Comparison of ENCODE assay signal across 28 mouse cellular contexts in the genomic region with DNA sequence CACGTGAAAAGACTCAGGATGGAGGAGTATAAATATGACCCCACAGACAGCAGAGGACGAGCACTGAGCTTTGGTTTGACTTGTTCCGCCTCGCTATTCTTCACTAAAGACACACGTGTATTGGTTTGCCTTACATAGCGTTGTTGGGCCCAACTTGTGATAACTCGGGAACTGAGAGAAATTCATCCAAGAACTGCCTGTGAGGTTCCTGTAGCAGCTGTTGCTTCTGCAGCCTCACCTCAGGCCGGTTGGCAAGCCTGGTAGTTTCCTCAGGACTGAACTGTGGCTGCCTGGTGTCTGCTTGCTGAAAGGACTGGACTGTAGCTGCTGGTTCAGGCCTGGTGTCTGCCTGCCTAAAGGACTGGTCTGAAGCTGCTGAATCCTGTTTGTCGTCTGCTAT. TPM values are rescaled to one million over a fixed set of nuclear protein-coding genes. Genes with fewer than 3 reads are reported as not detected.
DNase-seq lines count a peak whose midpoint lies in the region; ATAC-seq and TF ChIP-seq lines count a peak whose summit lies in the region.
"Had no signal": no experiment of that assay in that cellular context is flagged by ENCODE, and none has a peak within 500 bp of the region (broad histone marks: within the 10 kb centered on the region; RNA-seq: fewer than 3 reads in every experiment).

No protein-coding gene starts in this region.

- ATAC-seq in liver, postnatal 0 days: no peak
- ATAC-seq: activated CD4-positive, CD25-positive, alpha-beta regulatory T cell, adult 4 months; CD4-positive, CD25-positive, alpha-beta regulatory T cell, adult 4 months; Patski had no signal

- no peaks in the 10 kb centered on the region for H3K36me3 ChIP-seq in heart, embryonic 10.5 days
- H3K36me3 ChIP-seq in liver, postnatal 0 days (replicated peaks; ENCODE audit: insufficient read depth, low read length): no peaks in the 10 kb centered on the region
- H3K36me3 ChIP-seq: G1E had no signal

- H3K4me3 ChIP-seq in heart, embryonic 10.5 days: no peak overlapping the region
- no peak overlapping the region for H3K4me3 ChIP-seq in liver, postnatal 0 days (ENCODE audit: low read depth, low read length)

- TF ChIP-seq EP300 in liver, postnatal 0 days (IDR thresholded peaks at IDR 0.05; ENCODE audit: low read depth): no peak

- TF ChIP-seq CTCF in liver, postnatal 0 days (IDR thresholded peaks at IDR 0.05; ENCODE audit: low read depth): no peak

- no peaks in the 10 kb centered on the region for H3K9me3 ChIP-seq in heart, embryonic 10.5 days
- no peaks in the 10 kb centered on the region for H3K9me3 ChIP-seq in liver, postnatal 0 days (ENCODE audit: low read length)
- H3K9me3 ChIP-seq: G1E had no signal

- H3K4me2 ChIP-seq in liver, postnatal 0 days (ENCODE audit: low read depth, low read length): no peak overlapping the region

- intact Hi-C loops in heart, postnatal 14 days (cut with DNase I): no loop called here
- intact Hi-C loops in heart, postnatal 25 days (cut with DNase I): no loop called here

- H3K9ac ChIP-seq in liver, postnatal 0 days (replicated peaks): no peak overlapping the region

- DNase-seq in heart, adult 11 months: peak; percentile 72
- DNase-seq in heart, postnatal 14 days: no peak
- DNase-seq in heart, embryonic 10.5 days (ENCODE audit: low spot score): peak; percentile 58
- no peak for DNase-seq in heart, postnatal 25 days (ENCODE audit: low spot score)
- DNase-seq in liver, postnatal 0 days: peak; percentile 8
- DNase-seq in liver: no peak
- DNase-seq in ES-CJ7 (ENCODE audit: low read depth, low spot score): peak; percentile 22
- DNase-seq in left cerebral cortex, adult 9 months (ENCODE audit: low spot score in 2 of 2): no peak
- DNase-seq: adrenal gland, adult 2 months; adrenal gland, adult 8-10 months; adrenal gland, postnatal 10 days; adrenal gland, postnatal 14 days; adrenal gland, postnatal 25 days; adrenal gland, postnatal 36 days; B cell, adult 2 months; cerebellum, adult 11 months; cerebellum, adult 11-12 months; cerebellum, adult 18-20 months had no signal

- WGBS in heart, embryonic 10.5 days: 86% methylated on average over 9 of the region's 9 CpGs
- WGBS in liver, postnatal 0 days (ENCODE audit: insufficient replicate concordance): 76% methylated on average over 9 of the region's 9 CpGs

- no peak overlapping the region for H3K27ac ChIP-seq in heart, embryonic 10.5 days
- H3K27ac ChIP-seq in liver, postnatal 0 days (ENCODE audit: low read depth): no peak overlapping the region

- H3K27me3 ChIP-seq in heart, embryonic 10.5 days (ENCODE audit: insufficient read depth, poor library complexity, severe bottlenecking): no peaks in the 10 kb centered on the region
- H3K27me3 ChIP-seq in liver, postnatal 0 days (ENCODE audit: insufficient read depth, low read length): no peaks in the 10 kb centered on the region
- H3K27me3 ChIP-seq: CH12.LX had no signal

- no peaks in the 10 kb centered on the region for H3K4me1 ChIP-seq in heart, embryonic 10.5 days
- no peaks in the 10 kb centered on the region for H3K4me1 ChIP-seq in liver, postnatal 0 days (ENCODE audit: insufficient read depth)

RNA-seq across cellular contexts. Expression of a gene that starts 5.6 kb away (rescaled TPM):
- total RNA-seq in heart, postnatal 14 days (2021): not detected
- 0.09 TPM in 1 of 2 replicates, not detected in the other for polyA plus RNA-seq in heart, embryonic 10.5 days (2016; fragmentation: Nextera tagmentation; extraction: Ambion mirVana)
- not detected for total RNA-seq in heart, postnatal 25 days (2021)
- not detected in 2 replicates for polyA plus RNA-seq in liver, postnatal 0 days (2015; fragmentation: Nextera tagmentation; extraction: Ambion mirVana)
- total RNA-seq: adrenal gland, adult 18-20 months; adrenal gland, adult 8-10 months; adrenal gland, postnatal 10 days; adrenal gland, postnatal 14 days; adrenal gland, postnatal 25 days; adrenal gland, postnatal 36 days; adrenal gland, postnatal 4 days; CH12.LX; MEL had no signal
- polyA plus RNA-seq: adrenal gland, adult 2 months; C2C12 had no signal

RNA-seq across cellular contexts. Expression of a gene that starts 28.6 kb away (rescaled TPM):
- not detected for total RNA-seq in heart, postnatal 14 days (2021)
- 0.06 TPM in 1 of 2 replicates, not detected in the other for polyA plus RNA-seq in heart, embryonic 10.5 days (2016; fragmentation: Nextera tagmentation; extraction: Ambion mirVana)
- total RNA-seq in heart, postnatal 25 days (2021): not detected
- polyA plus RNA-seq in liver, postnatal 0 days (2015; fragmentation: Nextera tagmentation; extraction: Ambion mirVana): 0.05 TPM in 1 of 2 replicates, not detected in the other
- total RNA-seq: CH12.LX, ES-E14, MEL had no signal
- polyA plus RNA-seq: C2C12, G1E had no signal

Comparison
In these comparisons a context has a peak if more than half of its experiments do, and no peak if none do; other contexts are left out.
1. DNase-seq: peak in heart, adult 11 months (single experiment), heart, embryonic 10.5 days (single experiment), liver, postnatal 0 days (single experiment) and ES-CJ7 (single experiment); none in heart, postnatal 14 days (0 of 2), heart, postnatal 25 days (single experiment), liver (single experiment) and left cerebral cortex, adult 9 months (0 of 2).